Mouse (Mus musculus): ENCODE measurements around the gene Tmem79. TPM values are rescaled to one million over a fixed set of nuclear protein-coding genes. Genes with fewer than 3 reads are reported as not detected.
"Not testable (repeated sequence)": the region's sequence is repeated elsewhere in the genome, so short reads cannot be mapped to it uniquely, and the experiment has no call there.

Tmem79 gene
- polyA plus RNA-seq, 1 experiment from 2014 or later = 7.9 TPM

GRCm38 (mm10) chr3:88334029-88334658 is 1.8 kb downstream of the Tmem79 start:
- ATAC-seq (ENCODE audit: low FRiP score, low TSS enrichment) = no peak

GRCm38 (mm10) chr3:88331282-88331681 is 4.7 kb downstream of the Tmem79 start:
- H3K9me3 ChIP-seq (ENCODE audit: low read length) = no peaks in the 10 kb centered on the region
- no peak overlapping the region for H3K9ac ChIP-seq (replicated peaks; ENCODE audit: low read length)
- peaks cover 13% of the 10 kb centered on the region for H3K4me1 ChIP-seq (ENCODE audit: insufficient read depth, low read length)
- whole genome bisulfite sequencing = 42% methylated on average over 2 of the region's 2 CpGs
- no peak for ATAC-seq (ENCODE audit: low FRiP score, low TSS enrichment)
- H3K4me2 ChIP-seq (replicated peaks; ENCODE audit: low read depth, low read length) = no peak overlapping the region
- peaks cover 8% of the 10 kb centered on the region; the same call in 1 of the 2 replicates for H3K36me3 ChIP-seq (ENCODE audit: insufficient read depth, low read length)
- no peak overlapping the region for H3K27ac ChIP-seq (ENCODE audit: low read length)
- no peak overlapping the region for H3K4me3 ChIP-seq (ENCODE audit: low read length)
- no peaks in the 10 kb centered on the region for H3K27me3 ChIP-seq (ENCODE audit: insufficient read depth, low read length)

More at GRCm38 (mm10) chr3:88334029-88334658, 1.8 kb downstream of the Tmem79 start:
- peak overlapping the region; percentile 60 for H3K9ac ChIP-seq (replicated peaks; ENCODE audit: low read length)
- 40% methylated on average over 12 of the region's 12 CpGs for WGBS
- no peaks in the 10 kb centered on the region for H3K9me3 ChIP-seq (ENCODE audit: low read length)
- H3K4me3 ChIP-seq (ENCODE audit: low read length) = peak overlapping the region; percentile 27
- H3K36me3 ChIP-seq (ENCODE audit: insufficient read depth, low read length) = no peaks in the 10 kb centered on the region
- peaks cover 28% of the 10 kb centered on the region for H3K4me1 ChIP-seq (ENCODE audit: insufficient read depth, low read length)
- H3K4me2 ChIP-seq (replicated peaks; ENCODE audit: low read depth, low read length) = peak overlapping the region; percentile 69
- H3K27ac ChIP-seq (ENCODE audit: low read length) = peak overlapping the region; percentile 52; the same call in 1 of the 2 replicates
- no peaks in the 10 kb centered on the region for H3K27me3 ChIP-seq (ENCODE audit: insufficient read depth, low read length)

- Histone ChIP-seq H3K4me2 (replicated peaks; ENCODE audit: low read depth, low read length) (no peak overlapping the region), H3K4me1 (ENCODE audit: insufficient read depth, low read length) (peaks cover 16% of the 10 kb centered on the region), H3K4me3 (ENCODE audit: low read length) (no peak overlapping the region), H3K27me3 (ENCODE audit: insufficient read depth, low read length) (no peaks in the 10 kb centered on the region), H3K27ac (ENCODE audit: low read length) (no peak overlapping the region), H3K9ac (replicated peaks; ENCODE audit: low read length) (no peak overlapping the region), H3K36me3 (ENCODE audit: insufficient read depth, low read length) (peaks cover 8% of the 10 kb centered on the region; the same call in 1 of the 2 replicates), H3K9me3 (ENCODE audit: low read length) (no peaks in the 10 kb centered on the region)
- 50% methylated on average over 5 of the region's 5 CpGs for WGBS
- ATAC-seq (ENCODE audit: low FRiP score, low TSS enrichment) = no peak
These were observed 7.0 kb downstream of the Tmem79 start for GRCm38 (mm10) chr3:88328956-88329355.

- 0% methylated on average over 10 of the region's 10 CpGs for WGBS
- peaks cover 36% of the 10 kb centered on the region for H3K36me3 ChIP-seq (ENCODE audit: insufficient read depth, low read length)
- ATAC-seq (ENCODE audit: low FRiP score, low TSS enrichment) = peak; percentile 83
- peaks cover 12% of the 10 kb centered on the region for H3K4me1 ChIP-seq (ENCODE audit: insufficient read depth, low read length)
- H3K4me3 ChIP-seq (ENCODE audit: low read length) = peak within 1 kb of the TSS; percentile 94
- H3K9ac ChIP-seq (replicated peaks; ENCODE audit: low read length) = peak within 1 kb of the TSS; percentile 89
- no peaks in the 10 kb centered on the region for H3K9me3 ChIP-seq (ENCODE audit: low read length)
- H3K27ac ChIP-seq (ENCODE audit: low read length) = peak within 1 kb of the TSS; percentile 72
- H3K27me3 ChIP-seq (ENCODE audit: insufficient read depth, low read length) = no peaks in the 10 kb centered on the region
- peak within 1 kb of the TSS; percentile 82 for H3K4me2 ChIP-seq (replicated peaks; ENCODE audit: low read depth, low read length)
These were observed 11.0 kb downstream of the Tmem79 start, which contains the start of gene Glmp for GRCm38 (mm10) chr3:88324951-88325405. Gene Glmp, plus strand, starts transcription at chr3:88325023.

- Histone ChIP-seq H3K4me3 (ENCODE audit: low read length) (no peak overlapping the region), H3K4me1 (ENCODE audit: insufficient read depth, low read length) (peaks cover 18% of the 10 kb centered on the region), H3K27me3 (ENCODE audit: insufficient read depth, low read length) (no peaks in the 10 kb centered on the region), H3K36me3 (ENCODE audit: insufficient read depth, low read length) (peaks cover 45% of the 10 kb centered on the region), H3K9me3 (ENCODE audit: low read length) (no peaks in the 10 kb centered on the region), H3K27ac (ENCODE audit: low read length) (no peak overlapping the region), H3K9ac (replicated peaks; ENCODE audit: low read length) (no peak overlapping the region), H3K4me2 (replicated peaks; ENCODE audit: low read depth, low read length) (no peak overlapping the region)
- ATAC-seq (ENCODE audit: low FRiP score, low TSS enrichment) = no peak
- whole genome bisulfite sequencing = 87% methylated on average over 1 of the region's 1 CpGs
These were observed 36.8 kb downstream of the Tmem79 start for GRCm38 (mm10) chr3:88299172-88299571.

GRCm38 (mm10) chr3:88297321-88297851 is 38.6 kb downstream of the Tmem79 start:
- Histone ChIP-seq H3K36me3 (ENCODE audit: insufficient read depth, low read length) (peaks cover 29% of the 10 kb centered on the region), H3K27me3 (ENCODE audit: insufficient read depth, low read length) (no peaks in the 10 kb centered on the region), H3K9ac (replicated peaks; ENCODE audit: low read length) (peak overlapping the region; percentile 97), H3K4me1 (ENCODE audit: insufficient read depth, low read length) (peaks cover 18% of the 10 kb centered on the region), H3K9me3 (ENCODE audit: low read length) (no peaks in the 10 kb centered on the region), H3K4me2 (replicated peaks; ENCODE audit: low read depth, low read length) (peak overlapping the region; percentile 74), H3K27ac (ENCODE audit: low read length) (peak overlapping the region; percentile 95), H3K4me3 (ENCODE audit: low read length) (peak overlapping the region; percentile 97)
- WGBS = under 1% methylated on average over 30 of the region's 30 CpGs
- ATAC-seq (ENCODE audit: low FRiP score, low TSS enrichment) = no peak

- Histone ChIP-seq H3K9ac (replicated peaks; ENCODE audit: low read length) (peak within 1 kb of the TSS; percentile 97), H3K27ac (ENCODE audit: low read length) (peak within 1 kb of the TSS; percentile 96), H3K4me1 (ENCODE audit: insufficient read depth, low read length) (peaks cover 18% of the 10 kb centered on the region), H3K9me3 (ENCODE audit: low read length) (no peaks in the 10 kb centered on the region), H3K27me3 (ENCODE audit: insufficient read depth, low read length) (no peaks in the 10 kb centered on the region), H3K4me3 (ENCODE audit: low read length) (peak within 1 kb of the TSS; percentile 97), H3K4me2 (replicated peaks; ENCODE audit: low read depth, low read length) (peak within 1 kb of the TSS; percentile 74), H3K36me3 (ENCODE audit: insufficient read depth, low read length) (peaks cover 23% of the 10 kb centered on the region)
- WGBS = under 1% methylated on average over 44 of the region's 44 CpGs
- peak; percentile 99 for ATAC-seq (ENCODE audit: low FRiP score, low TSS enrichment)
These were observed 39.2 kb downstream of the Tmem79 start, which contains the start of the genes Tsacc and Cct3 for GRCm38 (mm10) chr3:88296561-88297318. Gene Tsacc, minus strand, starts transcription at chr3:88296999. Gene Cct3, plus strand, starts transcription at chr3:88297116.

- Histone ChIP-seq H3K9me3 (ENCODE audit: low read length) (no peaks in the 10 kb centered on the region), H3K36me3 (ENCODE audit: insufficient read depth, low read length) (peaks cover 17% of the 10 kb centered on the region), H3K4me1 (ENCODE audit: insufficient read depth, low read length) (peaks cover 18% of the 10 kb centered on the region), H3K9ac (replicated peaks; ENCODE audit: low read length) (peak overlapping the region; percentile 80), H3K4me2 (replicated peaks; ENCODE audit: low read depth, low read length) (peak overlapping the region; percentile 74), H3K4me3 (ENCODE audit: low read length) (peak overlapping the region; percentile 97), H3K27ac (ENCODE audit: low read length) (peak overlapping the region; percentile 96), H3K27me3 (ENCODE audit: insufficient read depth, low read length) (no peaks in the 10 kb centered on the region)
- ATAC-seq (ENCODE audit: low FRiP score, low TSS enrichment) = peak; percentile 32; the same call in 1 of the 2 replicates
- WGBS = 1% methylated on average over 12 of the region's 12 CpGs
These were observed 39.8 kb downstream of the Tmem79 start for GRCm38 (mm10) chr3:88296110-88296560.

GRCm38 (mm10) chr3:88295272-88295671 is 40.7 kb downstream of the Tmem79 start:
- not testable (repeated sequence) for H3K27me3 ChIP-seq (ENCODE audit: insufficient read depth, low read length); H3K4me3 ChIP-seq (ENCODE audit: low read length); H3K36me3 ChIP-seq (ENCODE audit: insufficient read depth, low read length); H3K9me3 ChIP-seq (ENCODE audit: low read length); H3K27ac ChIP-seq (ENCODE audit: low read length); ATAC-seq (ENCODE audit: low FRiP score, low TSS enrichment)
- Histone ChIP-seq H3K4me2 (replicated peaks; ENCODE audit: low read depth, low read length) (peak overlapping the region; percentile 74), H3K9ac (replicated peaks; ENCODE audit: low read length) (peak overlapping the region; percentile 80), H3K4me1 (ENCODE audit: insufficient read depth, low read length) (peaks cover 18% of the 10 kb centered on the region)
- WGBS = 30% methylated on average over 1 of the region's 1 CpGs
